Mouse (Mus musculus) activated CD4-positive, CD25-positive, alpha-beta regulatory T cell, adult 4 months (primary cell): ENCODE results near the gene Trim67. TPM values are rescaled to one million over a fixed set of nuclear protein-coding genes. Genes with fewer than 3 reads are reported as not detected.

Source experiments
- polyA plus RNA-seq, 2 experiments: library from polyadenylated mRNA; unstranded; fragments of 100-300 nt; shearing (Covaris generic); gene quantifications; one replicate each; pipeline ENCODE4 v1.2.1; 2017

Trim67 gene
- polyA plus RNA-seq, 2 experiments from 2014 or later: not detected

Other genes starting within 250 kb of the Trim67 start
- not detected for gene Agt, start 223.4 kb upstream of the Trim67 start, polyA plus RNA-seq
- not detected for gene Capn9, start 217.0 kb upstream of the Trim67 start, polyA plus RNA-seq
- gene 2310022B05Rik, start 129.7 kb upstream of the Trim67 start, polyA plus RNA-seq: 1 to 10 TPM in 1 of 2 experiments, under 1 TPM in 1; 0.82 to 1.3 TPM
- 10 to 100 TPM; 31.1 to 42.0 TPM for gene Ttc13, start 71.1 kb upstream of the Trim67 start, polyA plus RNA-seq
- gene Arv1, start 71.0 kb upstream of the Trim67 start, polyA plus RNA-seq: 10 to 100 TPM; 19.8 to 21.9 TPM
- 1 to 10 TPM in 1 of 2 experiments, under 1 TPM in 1; 0.50 to 1.1 TPM for gene Fam89a, start 41.3 kb upstream of the Trim67 start, polyA plus RNA-seq
- gene Gnpat, start 69.9 kb downstream of the Trim67 start, polyA plus RNA-seq: 10 to 100 TPM; 36.5 TPM
- gene 2810004N23Rik, start 70.0 kb downstream of the Trim67 start, polyA plus RNA-seq: 10 to 100 TPM; 28.2 to 28.7 TPM
- gene Exoc8, start 104.6 kb downstream of the Trim67 start, polyA plus RNA-seq: 1 to 10 TPM; 5.3 to 8.3 TPM
- gene Sprtn, start 104.8 kb downstream of the Trim67 start, polyA plus RNA-seq: 1 to 10 TPM; 6.6 to 8.4 TPM
- gene Egln1, start 156.2 kb downstream of the Trim67 start, polyA plus RNA-seq: 10 to 100 TPM in 1 of 2 experiments, 1 to 10 TPM in 1; 9.3 to 12.4 TPM
- 10 to 100 TPM; 67.9 to 73.2 TPM for gene Tsnax, start 219.9 kb downstream of the Trim67 start, polyA plus RNA-seq